Mouse (Mus musculus): Measurements from ENCODE around the gene Gm27021.
A peak's percentile ranks its signal among the peaks of the same experiment; 100 is the strongest.

- TF ChIP-seq CTCF (IDR thresholded peaks at IDR 0.05; ENCODE audit: low read depth) (peak; percentile 28; the same call in 1 of the 2 replicates), EP300 (optimal IDR thresholded peaks at IDR 0.05) (no peak)
Observed at GRCm38 (mm10) chr8:120667561-120668373, at the start of gene Gm27021, which contains the start of gene Cox4i1.

Data from stomach, postnatal 0 days (tissue).